Mouse (Mus musculus) heart, embryonic 11.5 days (tissue): ENCODE results near the gene Ms4a18. TPM values are rescaled to one million over a fixed set of nuclear protein-coding genes. Genes with fewer than 3 reads are reported as not detected.

Experiments used
- polyA plus RNA-seq: library from polyadenylated mRNA; unstranded; fragments of >200 nt; fragmentation: Nextera tagmentation; extraction: Ambion mirVana; gene quantifications from 2 replicates; pipeline ENCODE4 v1.2.1, GENCODE M21; 2014

The Ms4a18 gene
- polyA plus RNA-seq, 1 experiment from 2014 or later: not detected

Other genes starting within 250 kb of the Ms4a18 start
- not detected in 2 replicates for gene Cd6, start 188.0 kb downstream of the Ms4a18 start, polyA plus RNA-seq
- gene Slc15a3, start 178.3 kb downstream of the Ms4a18 start, polyA plus RNA-seq: 0.19 and 0.31 TPM in 2 replicates
- 35.5 and 37.2 TPM in 2 replicates for gene Tmem132a, start 148.1 kb downstream of the Ms4a18 start, polyA plus RNA-seq
- 66.7 and 71.0 TPM in 2 replicates for gene Tmem109, start 136.0 kb downstream of the Ms4a18 start, polyA plus RNA-seq
- 33.0 and 39.4 TPM in 2 replicates for gene Prpf19, start 122.8 kb downstream of the Ms4a18 start, polyA plus RNA-seq
- gene Zp1, start 97.4 kb downstream of the Ms4a18 start, polyA plus RNA-seq: not detected in 2 replicates
- gene Ptgdr2, start 80.9 kb downstream of the Ms4a18 start, polyA plus RNA-seq: 0.27 TPM in 2 replicates
- gene Ccdc86, start 68.8 kb downstream of the Ms4a18 start, polyA plus RNA-seq: 17.7 and 18.9 TPM in 2 replicates
- not detected in 2 replicates for gene Ms4a10, start 43.4 kb downstream of the Ms4a18 start, polyA plus RNA-seq
- 0.17 TPM in 1 of 2 replicates, not detected in the other for gene Ms4a15, start 24.8 kb downstream of the Ms4a18 start, polyA plus RNA-seq
- not detected in 2 replicates for gene Ms4a8a, start 63.1 kb upstream of the Ms4a18 start, polyA plus RNA-seq
- gene 1700017D01Rik, start 112.8 kb upstream of the Ms4a18 start, polyA plus RNA-seq: not detected in 2 replicates
- gene 1700025F22Rik, start 147.3 kb upstream of the Ms4a18 start, polyA plus RNA-seq: not detected in 2 replicates
- gene Ms4a13, start 178.7 kb upstream of the Ms4a18 start, polyA plus RNA-seq: not detected in 2 replicates
- not detected in 2 replicates for gene Ms4a12, start 214.4 kb upstream of the Ms4a18 start, polyA plus RNA-seq
- gene Ms4a1, start 248.2 kb upstream of the Ms4a18 start, polyA plus RNA-seq: not detected in 2 replicates